Mouse (Mus musculus): ENCODE measurements around the gene Eif4e2.

DNA sequence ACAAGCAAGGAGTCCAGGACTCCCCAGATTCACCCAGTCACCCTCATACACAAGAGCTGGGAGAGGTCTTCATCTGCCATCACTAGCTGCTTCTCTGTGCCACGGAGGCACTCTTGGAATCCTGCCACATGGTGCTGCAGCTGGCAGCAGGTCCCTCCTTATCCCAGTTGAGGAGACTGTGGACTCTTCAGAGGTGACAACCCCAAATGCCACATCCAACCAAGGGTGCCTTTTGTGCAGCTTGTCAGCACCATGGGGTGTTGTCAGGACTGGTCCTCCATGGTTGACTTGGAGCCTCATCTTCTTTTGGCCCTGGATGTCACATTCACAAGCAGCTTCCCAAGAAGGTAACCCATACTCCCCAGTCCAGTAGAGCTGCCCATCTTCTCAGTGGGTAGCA lies 11.9 kb upstream of the Eif4e2 start:
- TF ChIP-seq CTCF (conservative IDR thresholded peaks at IDR 0.05; ENCODE audit: low read length) (no peak), POU5F1 (IDR thresholded peaks at IDR 0.05; ENCODE audit: borderline replicate concordance, low read length) (no peak), NANOG (IDR thresholded peaks at IDR 0.05; ENCODE audit: borderline replicate concordance, low read length) (no peak)
